Mouse (Mus musculus) G1E (cell line): ENCODE results near the gene Prn. TPM values are rescaled to one million over a fixed set of nuclear protein-coding genes. Genes with fewer than 3 reads are reported as not detected.

Experiments
- ATAC-seq: 2 replicates; pipeline ENCODE4 v1.8.0; 2016; ENCODE audit warnings: mild to moderate bottlenecking; ENCODE audit not compliant: insufficient number of reproducible peaks, poor library complexity, low FRiP score, severe bottlenecking; ENCODE audit errors: extremely low read depth
- DNase-seq: peaks from one replicate; pipeline ENCODE4 v3.0.0; 2012; ENCODE audit warnings: low spot score
- H3K27me3 ChIP-seq: 2 replicates; pipeline ENCODE4 v1.6.1; 2012; ENCODE audit warnings: mild to moderate bottlenecking, low read length, inconsistent platforms; ENCODE audit not compliant: insufficient read depth
- H3K36me3 ChIP-seq: replicated peaks from 2 replicates; pipeline ENCODE3; 2012; ENCODE audit warnings: mild to moderate bottlenecking, inconsistent platforms
- H3K4me1 ChIP-seq: 2 replicates; pipeline ENCODE4 v1.6.1; 2012; ENCODE audit warnings: low read depth, low read length, inconsistent platforms, mixed read lengths; ENCODE audit not compliant: insufficient read depth
- H3K4me3 ChIP-seq: 2 replicates; pipeline ENCODE4 v1.5.1; 2012; ENCODE audit warnings: low read depth, mild to moderate bottlenecking, inconsistent platforms, low read length, moderate library complexity, mixed read lengths
- H3K9me3 ChIP-seq: replicated peaks from 2 replicates; pipeline ENCODE4 v1.6.1; 2012; ENCODE audit warnings: inconsistent platforms
- CTCF ChIP-seq: IDR thresholded peaks from 2 replicates; pipeline ENCODE4 v1.5.1; 2012; ENCODE audit warnings: low read depth, low read length, inconsistent platforms, mixed read lengths
- GATA1 ChIP-seq: IDR thresholded peaks from 2 replicates; pipeline ENCODE4 v1.6.1; 2012; ENCODE audit warnings: borderline replicate concordance, low read length, inconsistent platforms, mixed read lengths
- GATA2 ChIP-seq: IDR thresholded peaks from 2 replicates; pipeline ENCODE4 v1.6.1; 2012; ENCODE audit warnings: low read depth, low read length, inconsistent platforms, borderline replicate concordance
- POLR2AphosphoS5 ChIP-seq: IDR thresholded peaks from 2 replicates; pipeline ENCODE4 v1.6.1; 2012; ENCODE audit warnings: low read depth, low read length, inconsistent platforms; ENCODE audit not compliant: insufficient replicate concordance
- TAL1 ChIP-seq: conservative IDR thresholded peaks from 2 replicates; pipeline ENCODE4 v1.6.1; 2012; ENCODE audit warnings: low read depth, low read length, inconsistent platforms, mixed read lengths
- polyA plus RNA-seq: library from polyadenylated mRNA; stranded (reverse); fragments of >175 nt; gene quantifications from 2 replicates; pipeline ENCODE4 v1.2.3, GENCODE M21; 2012
- total RNA-seq, 2 experiments: library from RNA; stranded (forward) in 1 of 2; stranded (reverse) in 1 of 2; fragments of 200-1000 nt in 1 of 2; fragments of >200 nt in 1 of 2; fragmentation: Nextera tagmentation in 1 of 2; gene quantifications; 2 replicates each; pipeline ENCODE4 v1.2.3; 2014 to 2017

The Prn gene
- total and polyA plus RNA-seq, 3 experiments: not detected

GRCm38 (mm10) chr2:131993151-131993550 lies 83.4 kb downstream of the Prn start:
- DNase-seq (no peak), ATAC-seq (no peak)
- peaks cover 15% of the 10 kb centered on the region for H3K27me3 ChIP-seq
- no peaks in the 10 kb centered on the region for H3K36me3 ChIP-seq
- H3K4me1 ChIP-seq: no peaks in the 10 kb centered on the region
- H3K4me3 ChIP-seq: no peak overlapping the region
- no peaks in the 10 kb centered on the region for H3K9me3 ChIP-seq
- no peak for TF ChIP-seq TAL1
- TF ChIP-seq CTCF: no peak
- TF ChIP-seq GATA1: no peak
- TF ChIP-seq GATA2: no peak
- no peak for TF ChIP-seq POLR2AphosphoS5

DNA sequence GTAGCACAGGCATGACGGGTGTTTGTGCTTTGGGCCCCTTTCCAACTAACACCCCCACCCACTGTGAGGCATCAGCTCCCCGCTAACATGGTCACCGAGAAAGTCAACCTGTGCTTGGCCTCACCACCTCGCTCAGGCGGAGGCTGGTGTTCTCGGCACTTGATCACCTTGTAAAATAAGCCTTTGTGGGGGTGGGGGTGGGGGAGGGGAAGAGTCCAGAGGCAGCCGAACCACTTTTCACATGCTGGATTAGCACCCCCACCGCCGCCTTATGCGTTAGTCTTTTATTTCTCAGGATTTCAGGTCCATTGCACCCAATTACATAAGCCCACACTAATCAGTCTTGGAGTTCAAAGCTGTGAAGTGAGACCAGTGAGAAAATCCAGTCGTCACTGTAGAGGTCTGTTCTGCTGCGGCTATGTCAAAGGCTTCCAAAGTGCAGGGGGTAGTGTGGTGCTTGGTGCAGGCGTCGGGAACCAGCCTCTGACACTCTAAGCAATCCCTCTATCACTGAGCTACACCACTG lies 83.9 kb downstream of the Prn start:
- ATAC-seq (no peak), DNase-seq (no peak)
- TF ChIP-seq POLR2AphosphoS5: no peak
- no peak for TF ChIP-seq GATA2
- no peak for TF ChIP-seq TAL1
- TF ChIP-seq GATA1: no peak
- TF ChIP-seq CTCF: no peak
- Histone ChIP-seq H3K36me3 (no peaks in the 10 kb centered on the region), H3K9me3 (no peaks in the 10 kb centered on the region), H3K27me3 (peaks cover 15% of the 10 kb centered on the region), H3K4me1 (no peaks in the 10 kb centered on the region), H3K4me3 (no peak overlapping the region)

GRCm38 (mm10) chr2:131994971-131995370 lies 85.2 kb downstream of the Prn start:
- Histone ChIP-seq H3K9me3 (no peaks in the 10 kb centered on the region), H3K4me1 (no peaks in the 10 kb centered on the region), H3K4me3 (no peak overlapping the region), H3K27me3 (peaks cover 15% of the 10 kb centered on the region), H3K36me3 (no peaks in the 10 kb centered on the region)
- ATAC-seq (no peak), DNase-seq (no peak)
- TF ChIP-seq GATA1 (no peak), GATA2 (no peak), TAL1 (no peak), POLR2AphosphoS5 (no peak), CTCF (no peak)

DNA sequence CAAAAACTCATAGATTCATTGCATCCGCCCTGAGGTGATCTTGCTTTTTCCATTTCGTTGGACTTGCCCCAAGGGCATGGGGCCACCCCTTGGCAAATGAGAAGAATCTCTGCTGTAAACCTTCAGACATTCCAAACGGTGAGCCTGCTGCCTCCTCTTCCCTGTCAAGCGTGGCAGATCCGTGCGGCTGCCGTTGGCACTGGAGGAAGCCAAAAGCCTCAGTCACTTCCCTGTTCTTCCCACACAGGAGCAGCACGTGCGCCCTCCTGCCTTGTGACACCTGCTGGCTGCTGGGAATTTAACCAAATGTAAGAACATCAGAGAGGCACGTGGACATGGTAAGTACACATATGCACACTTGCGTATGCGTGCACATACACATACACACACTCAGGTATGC lies 86.0 kb downstream of the Prn start:
- Histone ChIP-seq H3K4me3 (no peak overlapping the region), H3K4me1 (no peaks in the 10 kb centered on the region), H3K36me3 (no peaks in the 10 kb centered on the region), H3K9me3 (no peaks in the 10 kb centered on the region), H3K27me3 (peaks cover 15% of the 10 kb centered on the region)
- no peak for DNase-seq
- TF ChIP-seq TAL1 (no peak), GATA1 (no peak), CTCF (no peak), GATA2 (no peak), POLR2AphosphoS5 (no peak)
- no peak for ATAC-seq

DNA sequence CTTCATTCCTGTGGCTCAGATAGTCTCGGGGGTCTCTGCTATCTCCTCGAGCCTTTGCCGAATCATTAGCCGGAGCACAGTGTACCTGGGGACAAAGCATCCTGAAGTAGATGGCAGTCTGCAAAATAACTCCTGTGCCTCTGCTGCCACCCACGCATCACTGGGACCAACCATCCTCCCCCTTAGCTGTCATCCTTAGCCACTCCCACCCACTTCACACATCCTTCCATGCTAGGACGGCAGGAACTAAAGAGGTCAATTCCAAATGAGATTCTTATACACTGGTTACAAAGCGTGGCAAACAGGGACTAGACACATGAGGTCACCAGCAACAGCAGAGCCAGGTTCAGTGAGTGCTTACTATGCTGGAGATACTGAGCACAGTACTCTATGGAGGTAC lies 86.6 kb downstream of the Prn start:
- no peak overlapping the region for H3K4me3 ChIP-seq
- H3K27me3 ChIP-seq: peaks cover 15% of the 10 kb centered on the region
- no peaks in the 10 kb centered on the region for H3K36me3 ChIP-seq
- no peaks in the 10 kb centered on the region for H3K9me3 ChIP-seq
- ATAC-seq (no peak), DNase-seq (no peak)
- TF ChIP-seq GATA2 (no peak), TAL1 (no peak), POLR2AphosphoS5 (no peak), CTCF (no peak), GATA1 (no peak)
- H3K4me1 ChIP-seq: no peaks in the 10 kb centered on the region

GRCm38 (mm10) chr2:131997356-131997755 lies 87.6 kb downstream of the Prn start:
- Histone ChIP-seq H3K36me3 (no peaks in the 10 kb centered on the region), H3K27me3 (peaks cover 15% of the 10 kb centered on the region), H3K4me1 (no peaks in the 10 kb centered on the region), H3K4me3 (no peak overlapping the region), H3K9me3 (no peaks in the 10 kb centered on the region)
- ATAC-seq: no peak
- DNase-seq: no peak
- TF ChIP-seq GATA1 (no peak), CTCF (no peak), POLR2AphosphoS5 (no peak), TAL1 (no peak), GATA2 (no peak)
